Mouse (Mus musculus) MEL (cell line): ENCODE results near the gene Vsx1.

Experiments used
- BHLHE40 ChIP-seq: IDR thresholded peaks from 2 replicates; pipeline ENCODE4 v1.6.1; 2012; ENCODE audit warnings: low read depth, mild to moderate bottlenecking, inconsistent platforms, low read length, improper control_type of control experiment, borderline replicate concordance
- CTCF ChIP-seq, 3 experiments: IDR thresholded peaks in 2 of 3; conservative IDR thresholded peaks in 1 of 3; 2 replicates each; pipeline ENCODE4 v1.5.1; 2011 to 2012; ENCODE audit warnings: low read length in 3 of 3, low read depth in 2 of 3, mild to moderate bottlenecking in 2 of 3, improper control_type of control experiment in 1 of 3, inconsistent platforms in 1 of 3, mixed read lengths in 1 of 3, moderate library complexity in 1 of 3; ENCODE audit not compliant: control insufficient read depth in 1 of 3, insufficient read depth in 1 of 3, poor library complexity in 1 of 3, severe bottlenecking in 1 of 3
- KAT2A ChIP-seq: conservative IDR thresholded peaks from 2 replicates; pipeline ENCODE4 v1.6.1; 2012; ENCODE audit warnings: low read depth, low read length, improper control_type of control experiment, inconsistent platforms
- MAZ ChIP-seq: IDR thresholded peaks from 2 replicates; pipeline ENCODE4 v1.6.1; 2012; ENCODE audit warnings: low read depth, mild to moderate bottlenecking, inconsistent platforms, low read length, improper control_type of control experiment
- POLR2A ChIP-seq, 2 experiments: IDR thresholded peaks; 2 replicates each; pipeline ENCODE4 v1.6.1; 2011 to 2012; ENCODE audit warnings: low read length in 2 of 2, mild to moderate bottlenecking in 2 of 2, control low read depth in 1 of 2, improper control_type of control experiment in 1 of 2, low read depth in 1 of 2, moderate library complexity in 1 of 2; ENCODE audit not compliant: control insufficient read depth in 1 of 2, insufficient read depth in 1 of 2, poor library complexity in 1 of 2

DNA sequence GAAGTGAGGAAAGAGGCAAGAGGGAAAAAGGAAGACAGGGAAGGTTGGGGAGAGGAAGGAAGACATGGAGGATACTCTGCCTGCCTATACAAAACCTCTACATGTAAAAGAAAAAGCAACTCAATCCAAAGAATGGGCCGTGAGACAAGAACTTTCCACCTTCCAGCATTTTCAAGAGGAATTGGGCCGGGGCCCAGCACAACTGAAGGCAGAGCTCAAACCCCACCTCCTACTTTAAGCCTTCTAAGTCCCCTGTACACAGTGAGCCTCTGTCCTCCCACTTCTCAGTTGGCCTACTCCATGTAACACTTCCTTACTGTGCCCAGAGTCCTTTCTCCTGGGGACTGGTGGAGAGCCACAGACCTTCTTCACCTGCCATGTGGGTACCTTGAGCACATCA lies 27.2 kb downstream of the Vsx1 start:
- no peak for TF ChIP-seq BHLHE40
- no peak for TF ChIP-seq MAZ
- no peak for TF ChIP-seq POLR2A (IDR thresholded peaks at IDR 0.05; ENCODE audit: control insufficient read depth in 1 of 2, insufficient read depth in 1 of 2, low read depth in 1 of 2, low read length in 2 of 2, poor library complexity in 1 of 2)
- no peak for TF ChIP-seq KAT2A
- TF ChIP-seq CTCF (IDR thresholded peaks at IDR 0.05 in 2 of 3, conservative IDR thresholded peaks at IDR 0.05 in 1 of 3; ENCODE audit: control insufficient read depth in 1 of 3, insufficient read depth in 1 of 3, low read depth in 2 of 3, low read length in 3 of 3, poor library complexity in 1 of 3, severe bottlenecking in 1 of 3) = no peak
